Mouse (Mus musculus) cerebellum, adult 11-12 months (tissue): ENCODE results near the gene Vps35l.

Experiments
- DNase-seq: peaks from one replicate; pipeline ENCODE4 v3.0.0; 2022

Gene Vps35l

GRCm38 (mm10) chr7:118778561-118778960 lies 38.5 kb downstream of the Vps35l start:
- peak; percentile 89 for DNase-seq

GRCm38 (mm10) chr7:118783305-118784001 lies 43.4 kb downstream of the Vps35l start:
- DNase-seq: peak; percentile 11

GRCm38 (mm10) chr7:118786091-118786490 lies 46.1 kb downstream of the Vps35l start:
- no peak for DNase-seq

GRCm38 (mm10) chr7:118787326-118787725 lies 47.3 kb downstream of the Vps35l start:
- DNase-seq: no peak

- no peak for DNase-seq
Observed at GRCm38 (mm10) chr7:118788481-118788880, 48.5 kb downstream of the Vps35l start.

GRCm38 (mm10) chr7:118790292-118790691 lies 50.3 kb downstream of the Vps35l start:
- DNase-seq: no peak

- no peak for DNase-seq
Observed at GRCm38 (mm10) chr7:118793899-118794298, 53.9 kb downstream of the Vps35l start.

GRCm38 (mm10) chr7:118795779-118796178 lies 55.8 kb downstream of the Vps35l start:
- no peak for DNase-seq

- no peak for DNase-seq
Observed at GRCm38 (mm10) chr7:118796838-118797237, 56.8 kb downstream of the Vps35l start.

GRCm38 (mm10) chr7:118797600-118797999 lies 57.6 kb downstream of the Vps35l start:
- DNase-seq: no peak

- DNase-seq: no peak
Observed at GRCm38 (mm10) chr7:118798105-118798570, 58.1 kb downstream of the Vps35l start.

- DNase-seq: no peak
Observed at GRCm38 (mm10) chr7:118800112-118800734, 60.2 kb downstream of the Vps35l start.

GRCm38 (mm10) chr7:118801791-118802190 lies 61.8 kb downstream of the Vps35l start:
- no peak for DNase-seq

GRCm38 (mm10) chr7:118803425-118803824 lies 63.4 kb downstream of the Vps35l start:
- no peak for DNase-seq

GRCm38 (mm10) chr7:118806631-118807411 lies 66.8 kb downstream of the Vps35l start:
- DNase-seq: no peak

GRCm38 (mm10) chr7:118807899-118808298 lies 67.9 kb downstream of the Vps35l start:
- no peak for DNase-seq

- no peak for DNase-seq
Observed at GRCm38 (mm10) chr7:118811407-118812106, 71.5 kb downstream of the Vps35l start.

GRCm38 (mm10) chr7:118813592-118813991 lies 73.6 kb downstream of the Vps35l start:
- no peak for DNase-seq

GRCm38 (mm10) chr7:118816275-118816674 lies 76.2 kb downstream of the Vps35l start:
- no peak for DNase-seq

- no peak for DNase-seq
Observed at GRCm38 (mm10) chr7:118817741-118818140, 77.7 kb downstream of the Vps35l start.

GRCm38 (mm10) chr7:118819666-118820065 lies 79.6 kb downstream of the Vps35l start:
- DNase-seq: no peak

GRCm38 (mm10) chr7:118821356-118821755 lies 81.3 kb downstream of the Vps35l start:
- no peak for DNase-seq
